Mouse (Mus musculus) neural tube, embryonic 14.5 days (tissue): ENCODE measurements around the gene Rest. TPM values are rescaled to one million over a fixed set of nuclear protein-coding genes. Genes with fewer than 3 reads are reported as not detected.
A peak's percentile ranks its signal among the peaks of the same experiment; 100 is the strongest.
"Not testable (repeated sequence)": the region's sequence is repeated elsewhere in the genome, so short reads cannot be mapped to it uniquely, and the experiment has no call there.

Experiments
- ATAC-seq: fragments of 200-750 bp; cut with Nextera tagmentation; 2 replicates; pipeline ENCODE4 v1.8.0; 2017; ENCODE audit warnings: low read depth, mild to moderate bottlenecking, moderate TSS enrichment, moderate library complexity
- H3K27ac ChIP-seq: fragments of 300-500 bp; sonication (generic); 2 replicates; pipeline ENCODE4 v1.5.1; 2014; ENCODE audit warnings: low read depth, mild to moderate bottlenecking, control low read depth, low read length, moderate library complexity, mixed read lengths
- H3K27me3 ChIP-seq: fragments of 300-500 bp; sonication (generic); 2 replicates; pipeline ENCODE4 v1.6.1; 2014; ENCODE audit warnings: low read length; ENCODE audit not compliant: control insufficient read depth, insufficient read depth
- H3K36me3 ChIP-seq: fragments of 300-500 bp; sonication (generic); 2 replicates; pipeline ENCODE4 v1.6.1; 2014; ENCODE audit warnings: low read length, mixed read lengths; ENCODE audit not compliant: control insufficient read depth, insufficient read depth
- H3K4me1 ChIP-seq: fragments of 300-500 bp; sonication (generic); 2 replicates; pipeline ENCODE4 v1.6.1; 2014; ENCODE audit warnings: low read length; ENCODE audit not compliant: control insufficient read depth, insufficient read depth
- H3K4me2 ChIP-seq: fragments of 300-500 bp; sonication (generic); 2 replicates; pipeline ENCODE4 v1.6.1; 2014; ENCODE audit warnings: mild to moderate bottlenecking, low read depth, low read length, control low read depth
- H3K4me3 ChIP-seq: fragments of 300-500 bp; sonication (generic); 2 replicates; pipeline ENCODE4 v1.5.1; 2014; ENCODE audit warnings: low read depth, low read length, control low read depth, mixed read lengths
- H3K9ac ChIP-seq: fragments of 300-500 bp; sonication (generic); replicated peaks from 2 replicates; pipeline ENCODE4 v1.6.1; 2014; ENCODE audit warnings: low read depth, mild to moderate bottlenecking, control low read depth, low read length, mixed read lengths
- H3K9me3 ChIP-seq: fragments of 300-500 bp; sonication (generic); 2 replicates; pipeline ENCODE4 v1.6.1; 2016; ENCODE audit warnings: low read length; ENCODE audit not compliant: control insufficient read depth
- WGBS: fragments of 180-500 bp; shearing (Covaris S2); extraction: QIAGEN DNeasy Blood & Tissue Kit; methylation state at CpG from one replicate; pipeline ENCODE4 v1.1.7; 2014; 5-methylcytosine and 5-hydroxymethylcytosine counted together
- polyA plus RNA-seq: library from polyadenylated mRNA; unstranded; fragments of >200 nt; fragmentation: Nextera tagmentation; extraction: Ambion mirVana; gene quantifications from 2 replicates; pipeline ENCODE4 v1.2.1, GENCODE M21; 2014

Rest gene
- polyA plus RNA-seq = 5.2 and 8.1 TPM in 2 replicates

- H3K36me3 ChIP-seq = no peaks in the 10 kb centered on the region
- H3K4me3 ChIP-seq = peak within 1 kb of the TSS; percentile 91
- H3K9ac ChIP-seq = peak within 1 kb of the TSS; percentile 72
- H3K4me1 ChIP-seq = peaks cover 3% of the 10 kb centered on the region; the same call in 1 of the 2 replicates
- ATAC-seq = peak; percentile 90
- H3K4me2 ChIP-seq = peak within 1 kb of the TSS; percentile 80
- under 1% methylated on average over 40 of the region's 78 CpGs for WGBS
- H3K27ac ChIP-seq = peak within 1 kb of the TSS; percentile 80
- H3K27me3 ChIP-seq = no peaks in the 10 kb centered on the region
- no peaks in the 10 kb centered on the region for H3K9me3 ChIP-seq
Observed at GRCm38 (mm10) chr5:77265081-77265670, at the start of gene Rest. Gene Rest (plus strand): TSS chr5:77265491.

- H3K27ac ChIP-seq = no peak overlapping the region
- H3K9ac ChIP-seq = no peak overlapping the region
- no peaks in the 10 kb centered on the region for H3K27me3 ChIP-seq
- no peaks in the 10 kb centered on the region for H3K4me1 ChIP-seq
- H3K9me3 ChIP-seq = no peaks in the 10 kb centered on the region
- 16% methylated on average over 9 of the region's 9 CpGs for WGBS
- H3K36me3 ChIP-seq = no peaks in the 10 kb centered on the region
- no peak overlapping the region for H3K4me3 ChIP-seq
- ATAC-seq = peak; percentile 75
- H3K4me2 ChIP-seq = no peak overlapping the region
Observed at GRCm38 (mm10) chr5:77217211-77217610, 48.1 kb upstream of the Rest start.

- 20% methylated on average over 2 of the region's 2 CpGs for WGBS
- Histone ChIP-seq H3K27me3 (no peaks in the 10 kb centered on the region), H3K4me2 (no peak overlapping the region), H3K27ac (no peak overlapping the region), H3K36me3 (no peaks in the 10 kb centered on the region), H3K9me3 (no peaks in the 10 kb centered on the region), H3K4me3 (no peak overlapping the region), H3K4me1 (no peaks in the 10 kb centered on the region), H3K9ac (no peak overlapping the region)
- peak; percentile 38; the same call in 1 of the 2 replicates for ATAC-seq
Observed at GRCm38 (mm10) chr5:77217724-77218123, 47.6 kb upstream of the Rest start.

- WGBS = 75% methylated on average over 11 of the region's 11 CpGs
- Histone ChIP-seq H3K36me3 (no peaks in the 10 kb centered on the region), H3K9me3 (no peaks in the 10 kb centered on the region), H3K27me3 (no peaks in the 10 kb centered on the region), H3K9ac (no peak overlapping the region), H3K4me2 (no peak overlapping the region), H3K27ac (no peak overlapping the region), H3K4me3 (no peak overlapping the region), H3K4me1 (no peaks in the 10 kb centered on the region)
- no peak for ATAC-seq
Observed at GRCm38 (mm10) chr5:77223043-77223975, 42.0 kb upstream of the Rest start.

- no peaks in the 10 kb centered on the region for H3K9me3 ChIP-seq
- no peaks in the 10 kb centered on the region for H3K36me3 ChIP-seq
- WGBS = 25% methylated on average over 1 of the region's 1 CpGs
- H3K9ac ChIP-seq = no peak overlapping the region
- H3K4me3 ChIP-seq = no peak overlapping the region
- no peak overlapping the region for H3K4me2 ChIP-seq
- no peak overlapping the region for H3K27ac ChIP-seq
- peak; percentile 72; the same call in 1 of the 2 replicates for ATAC-seq
- H3K27me3 ChIP-seq = no peaks in the 10 kb centered on the region
- H3K4me1 ChIP-seq = no peaks in the 10 kb centered on the region
Observed at GRCm38 (mm10) chr5:77228986-77229385, 36.3 kb upstream of the Rest start.

GRCm38 (mm10) chr5:77231863-77232262 is 33.4 kb upstream of the Rest start:
- not testable (repeated sequence) for ATAC-seq, H3K4me1 ChIP-seq

GRCm38 (mm10) chr5:77234921-77235320 is 30.4 kb upstream of the Rest start:
- Histone ChIP-seq H3K36me3 (no peaks in the 10 kb centered on the region), H3K27me3 (no peaks in the 10 kb centered on the region), H3K4me3 (no peak overlapping the region), H3K9me3 (no peaks in the 10 kb centered on the region), H3K4me1 (no peaks in the 10 kb centered on the region), H3K9ac (no peak overlapping the region), H3K4me2 (no peak overlapping the region), H3K27ac (no peak overlapping the region)
- 31% methylated on average over 3 of the region's 3 CpGs for WGBS
- no peak for ATAC-seq

More at GRCm38 (mm10) chr5:77231863-77232262, 33.4 kb upstream of the Rest start:
- H3K9me3 ChIP-seq, H3K4me3 ChIP-seq, H3K36me3 ChIP-seq, H3K4me2 ChIP-seq, H3K27ac ChIP-seq, H3K27me3 ChIP-seq, H3K9ac ChIP-seq: not testable (repeated sequence)
- 97% methylated on average over 4 of the region's 4 CpGs for WGBS

- WGBS = 88% methylated on average over 2 of the region's 2 CpGs
- no peaks in the 10 kb centered on the region for H3K4me1 ChIP-seq
- no peak overlapping the region for H3K27ac ChIP-seq
- no peak overlapping the region for H3K9ac ChIP-seq
- H3K4me2 ChIP-seq = no peak overlapping the region
- no peak overlapping the region for H3K4me3 ChIP-seq
- no peak for ATAC-seq
- H3K9me3 ChIP-seq = no peaks in the 10 kb centered on the region
- no peaks in the 10 kb centered on the region for H3K36me3 ChIP-seq
- H3K27me3 ChIP-seq = no peaks in the 10 kb centered on the region
Observed at GRCm38 (mm10) chr5:77237104-77237503, 28.2 kb upstream of the Rest start.
